Mouse (Mus musculus): ENCODE measurements around the gene Mup3.
"Not testable (repeated sequence)": the region's sequence is repeated elsewhere in the genome, so short reads cannot be mapped to it uniquely, and the experiment has no call there.

The Mup3 gene

DNA sequence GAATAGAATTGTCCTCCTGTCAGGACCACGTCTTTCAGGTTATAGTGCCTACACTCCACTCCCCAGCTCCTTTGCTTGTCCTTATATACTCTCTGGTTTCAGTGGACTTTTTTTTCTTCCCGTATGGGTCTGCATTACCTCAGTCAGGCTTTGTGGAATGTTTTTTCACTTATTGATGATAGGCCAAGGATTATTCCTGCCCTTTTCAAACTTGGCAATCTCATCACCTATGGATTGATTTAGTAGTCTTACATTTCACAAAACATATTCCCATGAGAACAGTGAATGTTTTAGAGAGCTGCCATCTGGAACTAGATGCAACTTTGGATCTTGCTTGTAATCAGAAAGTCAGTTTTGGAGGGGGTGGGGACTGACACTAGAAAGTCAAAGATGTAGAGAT, at the start of gene Mup3:
Gene Mup3, minus strand, starts transcription at position 102 of the 400 bp plus-strand sequence.
- DNase-seq (ENCODE audit: low spot score in 2 of 2) = no peak

DNA sequence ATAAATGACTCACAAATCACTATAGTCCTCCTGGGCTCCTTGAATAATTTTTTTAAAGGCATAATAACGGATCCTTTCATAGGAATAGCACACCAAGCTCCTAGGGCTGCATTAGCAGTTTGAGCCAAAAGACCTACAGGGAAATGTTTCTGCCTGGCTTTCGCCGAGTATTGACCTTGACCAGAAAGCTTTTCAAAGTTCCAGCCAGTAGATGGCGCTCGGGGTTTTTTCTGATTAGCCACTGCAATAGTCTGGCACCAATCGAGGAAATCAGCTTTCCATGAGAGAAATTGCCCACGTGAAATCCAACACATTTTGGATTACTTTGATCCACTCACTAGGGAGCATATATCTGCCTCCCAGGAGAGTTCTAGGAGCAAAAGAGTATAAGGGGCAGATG, 46.6 kb upstream of the Mup3 start:
- no peak for DNase-seq (ENCODE audit: low spot score in 2 of 2)

DNA sequence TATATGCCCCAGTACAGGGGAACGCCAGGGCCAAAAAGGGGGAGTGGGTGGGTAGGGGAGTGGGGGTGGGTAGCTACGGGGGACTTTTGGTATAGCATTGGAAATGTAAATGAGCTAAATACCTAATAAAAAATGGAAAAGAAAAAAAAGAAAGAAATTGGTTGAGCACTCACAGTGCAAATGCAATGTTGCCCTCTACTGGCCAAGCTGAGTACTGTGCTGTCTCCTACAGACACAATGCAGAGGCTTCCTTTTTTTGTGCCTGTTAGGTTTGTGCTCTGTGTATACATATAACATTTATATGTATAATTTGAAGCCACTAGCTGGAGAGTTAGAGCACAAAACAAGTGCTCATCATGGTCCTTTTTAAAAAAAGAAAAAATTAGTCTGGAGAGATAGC, 16.2 kb upstream of the Mup3 start:
- not testable (repeated sequence) for DNase-seq (ENCODE audit: low spot score in 2 of 2)

- no peak for DNase-seq (ENCODE audit: low spot score in 2 of 2)
Measured at GRCm38 (mm10) chr4:62087953-62088352, 811 bp upstream of the Mup3 start.

DNA sequence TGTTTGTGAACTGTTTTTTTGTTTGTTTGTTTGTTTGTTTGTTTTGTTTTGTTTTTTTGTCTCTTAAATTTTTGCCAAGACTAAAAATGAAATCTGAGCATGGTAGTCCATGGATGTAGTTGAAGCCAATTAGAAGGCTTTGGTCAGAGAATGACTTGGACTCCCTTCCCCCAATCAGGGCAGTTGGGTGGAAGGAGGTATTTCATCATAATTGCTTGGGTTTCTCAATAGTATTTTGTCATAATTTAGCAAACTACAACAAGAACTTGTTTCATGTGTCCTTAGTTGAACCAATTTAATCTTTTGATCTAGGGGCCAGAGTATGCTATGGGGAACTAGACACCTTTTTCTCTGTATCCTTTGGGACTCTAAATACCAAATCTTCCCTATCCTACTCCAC, 4.4 kb downstream of the Mup3 start:
- no peak for DNase-seq (ENCODE audit: low spot score in 2 of 2)

DNA sequence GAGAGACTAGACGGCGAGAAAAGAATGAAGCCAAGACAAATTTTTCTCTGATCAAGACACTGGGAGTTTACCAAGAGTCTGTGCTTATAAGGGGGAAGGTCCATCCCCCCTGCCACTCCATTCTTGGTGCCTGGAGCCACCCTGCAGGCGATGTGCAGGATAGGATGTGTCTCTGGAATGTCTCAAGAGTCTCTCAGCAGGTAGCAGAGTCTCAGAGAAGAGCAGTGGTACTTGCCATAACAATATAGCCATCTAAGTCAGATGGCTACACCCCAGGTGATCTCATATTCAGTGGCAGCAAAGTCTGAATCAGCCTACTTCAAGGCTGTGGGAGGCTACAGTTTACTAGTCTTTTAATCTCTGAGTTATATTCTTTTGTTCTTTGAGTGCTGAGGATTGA, 12.0 kb downstream of the Mup3 start:
- DNase-seq (ENCODE audit: low spot score in 2 of 2) = no peak

GRCm38 (mm10) chr4:62054780-62055179, 32.4 kb downstream of the Mup3 start:
- DNase-seq (ENCODE audit: low spot score in 2 of 2) = not testable (repeated sequence)

DNA sequence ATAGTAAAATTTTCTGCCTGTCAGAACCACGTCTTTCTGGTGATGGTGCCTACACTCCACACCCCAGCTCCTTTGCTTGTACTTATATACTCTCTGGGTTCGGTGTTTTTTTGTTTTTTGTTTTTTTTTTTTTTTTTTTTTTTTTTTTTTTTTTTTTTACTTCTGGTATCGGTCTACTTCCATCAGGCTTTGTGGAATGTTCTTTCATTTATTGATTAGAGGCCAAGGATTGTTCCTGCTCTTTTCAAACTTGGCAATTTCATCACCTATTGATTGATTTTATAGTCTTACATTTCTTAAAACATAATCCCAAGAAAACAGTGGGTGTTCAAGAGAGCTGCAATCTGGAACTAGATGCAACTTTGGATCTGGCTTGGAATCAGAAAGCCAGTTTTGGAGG, 33.1 kb downstream of the Mup3 start, which contains the start of gene Mup20:
Gene Mup20, minus strand, starts transcription at position 101 of the 400 bp plus-strand sequence.
- DNase-seq (ENCODE audit: low spot score in 2 of 2) = not testable (repeated sequence)

All from spleen, postnatal 14 days (tissue).